Mouse (Mus musculus): ENCODE data around the gene Btrc. TPM values are rescaled to one million over a fixed set of nuclear protein-coding genes. Genes with fewer than 3 reads are reported as not detected.

Btrc gene
- total and polyA plus RNA-seq, 3 experiments, result 11.4 to 83.6 (median 26.9) TPM

DNA sequence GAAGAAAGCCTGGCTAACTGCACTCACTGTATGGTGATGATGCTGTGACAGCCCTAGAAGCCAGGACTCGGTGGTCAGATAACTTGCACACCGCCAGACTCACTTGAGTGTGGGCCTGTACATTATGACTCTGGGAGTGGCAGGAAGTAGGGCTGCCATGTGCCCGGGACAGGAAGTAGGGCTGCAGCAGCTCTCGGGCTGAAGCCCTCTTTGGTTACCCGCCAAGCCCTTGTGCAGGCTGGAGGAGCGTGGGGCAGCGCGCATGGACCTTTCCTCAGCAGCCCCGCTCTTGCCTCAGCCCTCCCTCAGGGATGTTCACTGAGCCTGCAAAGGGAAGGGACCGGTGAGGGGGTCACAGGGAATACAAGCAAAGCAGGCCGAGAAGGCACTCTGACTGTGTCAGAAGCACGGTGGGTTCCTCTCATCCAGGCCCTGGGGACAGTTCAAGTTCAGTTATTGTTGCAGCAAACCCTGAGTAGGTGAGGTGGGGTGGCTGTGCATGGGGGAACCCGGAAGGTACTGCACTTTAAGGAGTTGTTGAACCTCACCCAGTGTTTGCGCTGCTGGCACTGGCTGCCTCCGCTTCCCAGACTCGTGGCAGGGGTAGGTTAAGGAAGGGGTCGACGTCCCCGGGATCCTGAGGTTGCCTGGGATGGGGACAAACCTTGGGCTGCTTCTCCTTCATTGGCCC, 211.6 kb downstream of the Btrc start:
- TF ChIP-seq TAL1 (conservative IDR thresholded peaks at IDR 0.05; ENCODE audit: low read depth, low read length) (no peak), GATA1 (IDR thresholded peaks at IDR 0.05; ENCODE audit: borderline replicate concordance, low read length) (no peak), CTCF (IDR thresholded peaks at IDR 0.05; ENCODE audit: low read depth, low read length) (no peak), GATA2 (IDR thresholded peaks at IDR 0.05; ENCODE audit: borderline replicate concordance, low read depth, low read length) (no peak), POLR2AphosphoS5 (IDR thresholded peaks at IDR 0.05; ENCODE audit: insufficient replicate concordance, low read depth, low read length) (no peak)
- Histone ChIP-seq H3K9me3 (replicated peaks) (no peaks in the 10 kb centered on the region), H3K27me3 (ENCODE audit: insufficient read depth, low read length) (no peaks in the 10 kb centered on the region), H3K36me3 (replicated peaks) (peaks cover 92% of the 10 kb centered on the region), H3K4me3 (ENCODE audit: low read depth, low read length) (no peak overlapping the region; the same call in 1 of the 2 replicates), H3K4me1 (ENCODE audit: insufficient read depth, low read depth, low read length) (peaks cover 58% of the 10 kb centered on the region)
- ATAC-seq (ENCODE audit: extremely low read depth, insufficient number of reproducible peaks, low FRiP score, poor library complexity, severe bottlenecking), result peak; percentile 17; the same call in 1 of the 2 replicates
- DNase-seq (ENCODE audit: low spot score), result no peak

DNA sequence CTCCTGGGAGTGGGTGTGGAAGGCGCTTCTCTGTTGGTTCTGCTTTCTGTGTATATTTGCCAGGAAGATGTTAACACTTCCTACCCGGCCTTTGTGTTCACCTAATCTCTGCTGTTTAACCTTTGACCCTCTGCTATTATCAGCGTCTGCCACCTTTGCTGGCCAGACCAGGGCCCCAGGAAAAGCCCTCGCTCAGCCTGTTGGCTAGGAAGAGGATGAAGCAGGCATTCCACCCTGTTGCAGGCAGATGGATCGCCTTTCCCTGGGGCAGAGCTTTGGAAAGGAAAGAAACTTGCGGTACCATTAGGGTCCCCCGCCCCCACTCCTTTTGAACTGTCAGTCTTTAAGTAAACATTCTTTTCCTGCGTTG, 212.1 kb downstream of the Btrc start:
- Histone ChIP-seq H3K36me3 (replicated peaks) (peaks cover 96% of the 10 kb centered on the region), H3K4me1 (ENCODE audit: insufficient read depth, low read depth, low read length) (peaks cover 61% of the 10 kb centered on the region), H3K9me3 (replicated peaks) (no peaks in the 10 kb centered on the region), H3K4me3 (ENCODE audit: low read depth, low read length) (no peak overlapping the region), H3K27me3 (ENCODE audit: insufficient read depth, low read length) (no peaks in the 10 kb centered on the region)
- TF ChIP-seq CTCF (IDR thresholded peaks at IDR 0.05; ENCODE audit: low read depth, low read length) (no peak), GATA1 (IDR thresholded peaks at IDR 0.05; ENCODE audit: borderline replicate concordance, low read length) (no peak), TAL1 (conservative IDR thresholded peaks at IDR 0.05; ENCODE audit: low read depth, low read length) (no peak; the same call in 1 of the 2 replicates), POLR2AphosphoS5 (IDR thresholded peaks at IDR 0.05; ENCODE audit: insufficient replicate concordance, low read depth, low read length) (no peak), GATA2 (IDR thresholded peaks at IDR 0.05; ENCODE audit: borderline replicate concordance, low read depth, low read length) (no peak)
- ATAC-seq (ENCODE audit: extremely low read depth, insufficient number of reproducible peaks, low FRiP score, poor library complexity, severe bottlenecking), result no peak; the same call in 1 of the 2 replicates
- DNase-seq (ENCODE audit: low spot score), result no peak

DNA sequence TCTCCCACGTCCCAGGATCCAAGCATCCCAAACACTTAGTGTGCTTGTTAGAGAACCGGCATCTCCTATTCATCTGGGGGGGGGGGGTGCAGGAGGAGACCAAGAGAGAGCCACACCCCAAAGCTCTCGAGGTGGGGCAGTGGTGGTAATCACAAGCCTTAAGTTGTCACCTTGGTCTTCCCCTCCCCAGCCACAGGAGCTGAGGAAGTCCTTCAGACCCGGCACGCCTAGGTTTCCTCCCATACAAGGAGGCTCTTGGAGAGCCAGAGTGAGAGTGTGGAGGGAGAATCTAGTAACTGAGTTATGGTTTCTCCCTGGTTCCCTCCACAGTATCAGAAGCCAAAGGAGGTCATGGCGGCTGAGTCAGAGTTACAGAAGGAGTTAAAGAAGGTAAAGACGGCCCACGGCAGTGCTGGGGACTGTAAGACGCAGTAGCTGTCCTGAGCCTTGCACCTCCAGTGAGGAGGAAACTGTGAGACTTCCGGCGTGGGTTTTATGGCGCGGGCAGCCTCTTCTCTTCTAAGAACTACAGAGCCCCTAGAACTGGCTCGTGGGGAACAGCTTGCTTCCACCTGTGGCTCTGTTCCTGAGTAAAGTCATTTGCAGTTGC, 213.7 kb downstream of the Btrc start:
- no peak overlapping the region for H3K4me3 ChIP-seq (ENCODE audit: low read depth, low read length)
- H3K27me3 ChIP-seq (ENCODE audit: insufficient read depth, low read length), result no peaks in the 10 kb centered on the region
- H3K9me3 ChIP-seq (replicated peaks), result no peaks in the 10 kb centered on the region
- peaks cover 97% of the 10 kb centered on the region for H3K36me3 ChIP-seq (replicated peaks)
- DNase-seq (ENCODE audit: low spot score) (no peak), ATAC-seq (ENCODE audit: extremely low read depth, insufficient number of reproducible peaks, low FRiP score, poor library complexity, severe bottlenecking) (no peak)
- H3K4me1 ChIP-seq (ENCODE audit: insufficient read depth, low read depth, low read length), result peaks cover 69% of the 10 kb centered on the region
- TF ChIP-seq POLR2AphosphoS5 (IDR thresholded peaks at IDR 0.05; ENCODE audit: insufficient replicate concordance, low read depth, low read length) (no peak), TAL1 (conservative IDR thresholded peaks at IDR 0.05; ENCODE audit: low read depth, low read length) (no peak), GATA2 (IDR thresholded peaks at IDR 0.05; ENCODE audit: borderline replicate concordance, low read depth, low read length) (no peak), GATA1 (IDR thresholded peaks at IDR 0.05; ENCODE audit: borderline replicate concordance, low read length) (no peak), CTCF (IDR thresholded peaks at IDR 0.05; ENCODE audit: low read depth, low read length) (no peak)

DNA sequence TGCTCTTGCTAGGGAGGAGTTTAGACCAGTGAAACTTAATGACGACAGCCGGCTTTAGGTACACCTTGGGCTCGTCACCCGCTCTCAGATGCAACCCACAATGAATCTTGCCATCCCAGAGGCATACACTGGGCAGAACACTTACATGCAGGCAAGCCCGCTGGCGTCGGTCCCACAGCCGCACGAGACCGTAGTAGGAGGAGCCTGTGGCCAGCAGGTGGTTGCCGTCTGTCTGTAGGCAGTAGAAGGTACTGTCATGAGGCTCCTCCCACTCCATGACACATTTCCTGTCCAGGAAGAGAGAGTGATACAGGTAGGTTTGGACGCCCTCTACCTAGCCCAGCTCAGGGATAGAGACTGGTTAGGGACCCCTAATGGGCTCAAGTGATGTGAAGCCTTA, 215.4 kb downstream of the Btrc start:
- no peak for TF ChIP-seq POLR2AphosphoS5 (IDR thresholded peaks at IDR 0.05; ENCODE audit: insufficient replicate concordance, low read depth, low read length)
- no peak for TF ChIP-seq TAL1 (conservative IDR thresholded peaks at IDR 0.05; ENCODE audit: low read depth, low read length)
- TF ChIP-seq CTCF (IDR thresholded peaks at IDR 0.05; ENCODE audit: low read depth, low read length), result no peak
- no peak for TF ChIP-seq GATA1 (IDR thresholded peaks at IDR 0.05; ENCODE audit: borderline replicate concordance, low read length)
- no peak for TF ChIP-seq GATA2 (IDR thresholded peaks at IDR 0.05; ENCODE audit: borderline replicate concordance, low read depth, low read length)
- ATAC-seq (ENCODE audit: extremely low read depth, insufficient number of reproducible peaks, low FRiP score, poor library complexity, severe bottlenecking) (no peak), DNase-seq (ENCODE audit: low spot score) (no peak)
- H3K4me1 ChIP-seq (ENCODE audit: insufficient read depth, low read depth, low read length), result peaks cover 56% of the 10 kb centered on the region
- H3K27me3 ChIP-seq (ENCODE audit: insufficient read depth, low read length), result no peaks in the 10 kb centered on the region
- H3K36me3 ChIP-seq (replicated peaks), result peaks cover 96% of the 10 kb centered on the region
- no peak overlapping the region for H3K4me3 ChIP-seq (ENCODE audit: low read depth, low read length)
- no peaks in the 10 kb centered on the region for H3K9me3 ChIP-seq (replicated peaks)

DNA sequence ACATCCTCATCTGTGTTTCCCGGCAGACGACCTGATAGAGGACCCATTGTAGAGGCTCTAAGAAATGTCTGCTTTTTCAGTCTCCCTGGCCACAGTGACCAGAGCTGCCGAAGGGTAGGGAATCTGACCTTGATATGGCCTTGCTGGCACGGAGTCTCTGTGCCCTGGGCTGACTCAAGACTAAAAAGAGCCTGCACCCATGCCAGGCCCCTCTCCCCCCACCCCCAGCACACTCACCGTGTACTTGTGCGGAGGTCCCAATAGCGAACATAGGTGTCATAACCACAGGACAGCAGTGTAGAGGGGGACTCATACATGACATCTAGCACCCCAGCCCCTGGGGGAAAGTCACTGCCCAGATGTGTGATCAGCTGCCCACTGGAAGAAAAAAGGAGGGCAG, 215.9 kb downstream of the Btrc start:
- Histone ChIP-seq H3K36me3 (replicated peaks) (peaks cover 98% of the 10 kb centered on the region), H3K9me3 (replicated peaks) (no peaks in the 10 kb centered on the region), H3K27me3 (ENCODE audit: insufficient read depth, low read length) (no peaks in the 10 kb centered on the region), H3K4me1 (ENCODE audit: insufficient read depth, low read depth, low read length) (peaks cover 52% of the 10 kb centered on the region), H3K4me3 (ENCODE audit: low read depth, low read length) (no peak overlapping the region)
- TF ChIP-seq POLR2AphosphoS5 (IDR thresholded peaks at IDR 0.05; ENCODE audit: insufficient replicate concordance, low read depth, low read length), result no peak
- TF ChIP-seq GATA2 (IDR thresholded peaks at IDR 0.05; ENCODE audit: borderline replicate concordance, low read depth, low read length), result no peak
- no peak for TF ChIP-seq TAL1 (conservative IDR thresholded peaks at IDR 0.05; ENCODE audit: low read depth, low read length)
- no peak for TF ChIP-seq GATA1 (IDR thresholded peaks at IDR 0.05; ENCODE audit: borderline replicate concordance, low read length)
- TF ChIP-seq CTCF (IDR thresholded peaks at IDR 0.05; ENCODE audit: low read depth, low read length), result no peak
- DNase-seq (ENCODE audit: low spot score) (no peak), ATAC-seq (ENCODE audit: extremely low read depth, insufficient number of reproducible peaks, low FRiP score, poor library complexity, severe bottlenecking) (no peak)

Other genes with a start within 250 kb of the Btrc start
- not detected in 2 replicates for gene Tlx1, start 213.1 kb upstream of the Btrc start, total RNA-seq (2014; fragmentation: Nextera tagmentation)
- gene Tlx1, start 213.1 kb upstream of the Btrc start, total RNA-seq (2017), result 0.06 and 0.16 TPM in 2 replicates
- gene Tlx1, start 213.1 kb upstream of the Btrc start, polyA plus RNA-seq (2012), result not detected in 2 replicates
- gene Lbx1, start 127.9 kb upstream of the Btrc start, total RNA-seq (2014; fragmentation: Nextera tagmentation), result not detected in 2 replicates
- 0.06 TPM in 1 of 2 replicates, not detected in the other for gene Lbx1, start 127.9 kb upstream of the Btrc start, total RNA-seq (2017)
- not detected in 2 replicates for gene Lbx1, start 127.9 kb upstream of the Btrc start, polyA plus RNA-seq (2012)
- 7.6 TPM in 2 replicates for gene Poll, start 196.8 kb downstream of the Btrc start, total RNA-seq (2014; fragmentation: Nextera tagmentation)
- 9.4 and 10.2 TPM in 2 replicates for gene Poll, start 196.8 kb downstream of the Btrc start, total RNA-seq (2017)
- 14.0 and 15.9 TPM in 2 replicates for gene Poll, start 196.8 kb downstream of the Btrc start, polyA plus RNA-seq (2012)
- 11.4 and 13.0 TPM in 2 replicates for gene Gm17018, start 196.9 kb downstream of the Btrc start, total RNA-seq (2014; fragmentation: Nextera tagmentation)
- 22.6 and 28.4 TPM in 2 replicates for gene Gm17018, start 196.9 kb downstream of the Btrc start, total RNA-seq (2017)
- 19.5 and 27.2 TPM in 2 replicates for gene Gm17018, start 196.9 kb downstream of the Btrc start, polyA plus RNA-seq (2012)

Measured in G1E (cell line).